Mouse (Mus musculus) liver, postnatal 0 days (tissue): ENCODE measurements around the gene Cyb561d2. TPM values are rescaled to one million over a fixed set of nuclear protein-coding genes. Genes with fewer than 3 reads are reported as not detected.

Experiments
- ATAC-seq: fragments of 200-750 bp; cut with Nextera tagmentation; 2 replicates; pipeline ENCODE4 v1.8.0; 2017; ENCODE audit warnings: mild to moderate bottlenecking, moderate library complexity
- DNase-seq: peaks from one replicate; pipeline ENCODE4 v3.0.0-alpha.2; 2016
- H3K27ac ChIP-seq: fragments of 300-500 bp; sonication (generic); 2 replicates; pipeline ENCODE4 v1.5.1; 2014; ENCODE audit warnings: antibody characterized with exemption, moderate library complexity, mild to moderate bottlenecking, low read depth
- H3K27me3 ChIP-seq: fragments of 300-500 bp; sonication (generic); 2 replicates; pipeline ENCODE4 v1.6.1; 2014; ENCODE audit warnings: low read length, control low read depth, mixed read lengths; ENCODE audit not compliant: insufficient read depth
- H3K36me3 ChIP-seq: fragments of 300-500 bp; sonication (generic); replicated peaks from 2 replicates; pipeline ENCODE4 v1.6.1; 2014; ENCODE audit warnings: mild to moderate bottlenecking, control low read depth, low read length, moderate library complexity, mixed read lengths; ENCODE audit not compliant: insufficient read depth
- H3K4me1 ChIP-seq: fragments of 300-500 bp; sonication (generic); 2 replicates; pipeline ENCODE4 v1.6.1; 2014; ENCODE audit warnings: antibody characterized with exemption, mild to moderate bottlenecking, control low read depth; ENCODE audit not compliant: insufficient read depth
- H3K4me2 ChIP-seq: fragments of 300-500 bp; sonication (generic); 2 replicates; pipeline ENCODE4 v1.6.1; 2014; ENCODE audit warnings: low read depth, mild to moderate bottlenecking, low read length, moderate library complexity, mixed read lengths
- H3K4me3 ChIP-seq: fragments of 300-500 bp; sonication (generic); 2 replicates; pipeline ENCODE4 v1.5.1; 2014; ENCODE audit warnings: low read depth, low read length
- H3K9ac ChIP-seq: fragments of 300-500 bp; sonication (generic); replicated peaks from 2 replicates; pipeline ENCODE4 v1.6.1; 2014; ENCODE audit warnings: mild to moderate bottlenecking, moderate library complexity
- H3K9me3 ChIP-seq: fragments of 300-500 bp; sonication (generic); 2 replicates; pipeline ENCODE4 v1.6.1; 2016; ENCODE audit warnings: mild to moderate bottlenecking, control low read depth, low read length, mixed read lengths
- CTCF ChIP-seq: sonication (generic); IDR thresholded peaks from 2 replicates; pipeline ENCODE4 v1.5.1; 2016; ENCODE audit warnings: antibody characterized with exemption, low read depth
- EP300 ChIP-seq: IDR thresholded peaks from 2 replicates; pipeline ENCODE4 v1.6.1; 2016; ENCODE audit warnings: antibody characterized with exemption, low read depth, mild to moderate bottlenecking
- WGBS: fragments of 180-500 bp; shearing (Covaris S2); extraction: QIAGEN DNeasy Blood & Tissue Kit; methylation state at CpG from one replicate; pipeline ENCODE4 v1.1.7; 2014; ENCODE audit not compliant: insufficient replicate concordance; 5-methylcytosine and 5-hydroxymethylcytosine counted together
- polyA plus RNA-seq: library from polyadenylated mRNA; unstranded; fragments of >200 nt; fragmentation: Nextera tagmentation; extraction: Ambion mirVana; gene quantifications from 2 replicates; pipeline ENCODE4 v1.2.1, GENCODE M21; 2015

The Cyb561d2 gene
- polyA plus RNA-seq, 1 experiment from 2014 or later, result 18.5 TPM

DNA sequence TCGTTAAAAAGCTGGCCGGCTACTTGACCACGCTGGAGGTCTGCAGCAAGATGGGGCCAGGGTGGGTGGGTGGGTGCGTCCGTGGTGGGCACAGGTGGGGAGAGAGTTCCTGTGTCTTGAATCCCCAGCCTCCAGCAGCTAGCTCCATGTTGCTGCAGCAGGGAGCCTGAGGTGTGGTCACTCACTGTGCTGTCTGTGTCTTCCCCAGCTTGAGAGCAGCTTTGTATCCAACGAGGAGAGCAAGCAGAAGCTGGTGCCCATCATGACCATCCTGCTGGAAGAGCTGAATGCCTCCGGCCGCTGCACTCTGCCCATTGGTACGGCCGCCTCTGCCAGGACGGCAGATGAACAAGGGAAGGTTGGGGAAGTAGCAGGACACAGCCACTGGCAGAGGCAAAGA is 1.3 kb upstream of the Cyb561d2 start:
- Histone ChIP-seq H3K9ac (no peak overlapping the region), H3K4me2 (no peak overlapping the region), H3K4me1 (peaks cover 27% of the 10 kb centered on the region), H3K4me3 (no peak overlapping the region), H3K27me3 (no peaks in the 10 kb centered on the region), H3K9me3 (no peaks in the 10 kb centered on the region), H3K27ac (no peak overlapping the region), H3K36me3 (peaks cover 21% of the 10 kb centered on the region)
- no peak for ATAC-seq
- TF ChIP-seq CTCF (no peak), EP300 (no peak)
- 83% methylated on average over 11 of the region's 11 CpGs for WGBS
- DNase-seq, result no peak

GRCm38 (mm10) chr9:107542721-107543120 is 728 bp upstream of the Cyb561d2 start:
- ATAC-seq, result no peak
- no peaks in the 10 kb centered on the region for H3K27me3 ChIP-seq
- H3K36me3 ChIP-seq, result peaks cover 27% of the 10 kb centered on the region
- no peak for DNase-seq
- peaks cover 27% of the 10 kb centered on the region for H3K4me1 ChIP-seq
- no peak overlapping the region for H3K27ac ChIP-seq
- no peak for TF ChIP-seq EP300
- no peak for TF ChIP-seq CTCF
- peak overlapping the region; percentile 80 for H3K4me3 ChIP-seq
- peak overlapping the region; percentile 96 for H3K4me2 ChIP-seq
- H3K9me3 ChIP-seq, result no peaks in the 10 kb centered on the region
- peak overlapping the region; percentile 64 for H3K9ac ChIP-seq
- 49% methylated on average over 8 of the region's 8 CpGs for WGBS

DNA sequence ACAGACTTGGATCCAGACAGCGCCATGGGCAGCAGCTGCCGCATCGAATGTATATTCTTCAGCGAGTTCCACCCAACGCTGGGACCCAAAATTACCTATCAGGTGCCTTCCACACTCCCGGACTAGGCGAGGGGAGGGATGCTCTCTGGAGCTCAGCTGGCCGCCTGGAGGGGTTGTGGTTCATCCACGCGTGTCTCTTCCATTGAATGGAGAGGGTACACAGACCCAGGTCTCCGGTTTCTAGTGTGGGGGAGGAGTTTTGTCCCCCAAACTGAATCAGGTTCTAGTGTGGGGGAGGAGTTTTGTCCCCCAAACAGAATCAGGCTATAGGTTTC is 326 bp upstream of the Cyb561d2 start:
- DNase-seq (no peak), ATAC-seq (peak; percentile 14)
- Histone ChIP-seq H3K9me3 (no peaks in the 10 kb centered on the region), H3K4me3 (peak overlapping the region; percentile 80), H3K4me2 (peak overlapping the region; percentile 96), H3K9ac (peak overlapping the region; percentile 64), H3K36me3 (peaks cover 30% of the 10 kb centered on the region), H3K4me1 (peaks cover 25% of the 10 kb centered on the region), H3K27ac (peak overlapping the region; percentile 68), H3K27me3 (no peaks in the 10 kb centered on the region)
- TF ChIP-seq EP300, result no peak
- TF ChIP-seq CTCF, result no peak
- under 1% methylated on average over 11 of the region's 11 CpGs for WGBS

DNA sequence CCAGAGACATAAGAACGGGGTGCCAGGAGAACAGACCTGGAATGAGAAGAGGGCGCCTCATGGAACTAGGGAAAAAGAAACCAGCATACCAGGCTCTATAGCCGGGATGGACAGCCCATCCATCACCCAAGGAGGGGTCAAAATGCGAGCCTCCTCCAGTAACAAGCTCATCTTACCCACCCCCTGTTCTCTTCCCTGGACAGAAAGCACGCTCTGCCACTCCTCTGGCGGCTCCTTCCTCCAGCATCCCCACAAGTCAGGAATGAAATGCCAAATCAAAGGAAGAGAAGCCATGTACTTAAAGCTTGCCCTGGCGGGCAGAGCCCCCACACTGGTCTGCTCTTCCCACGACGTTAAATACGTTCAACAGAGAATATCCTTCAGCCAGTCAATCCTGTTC is 988 bp downstream of the Cyb561d2 start:
- Histone ChIP-seq H3K27ac (no peak overlapping the region), H3K27me3 (no peaks in the 10 kb centered on the region), H3K9me3 (no peaks in the 10 kb centered on the region), H3K4me3 (no peak overlapping the region), H3K4me1 (peaks cover 28% of the 10 kb centered on the region), H3K9ac (no peak overlapping the region), H3K36me3 (peaks cover 30% of the 10 kb centered on the region), H3K4me2 (peak overlapping the region; percentile 96)
- 50% methylated on average over 10 of the region's 10 CpGs for WGBS
- TF ChIP-seq EP300 (no peak), CTCF (no peak)
- DNase-seq, result no peak
- no peak for ATAC-seq

GRCm38 (mm10) chr9:107540420-107540819 is 1.6 kb downstream of the Cyb561d2 start:
- H3K4me1 ChIP-seq, result peaks cover 33% of the 10 kb centered on the region
- H3K9me3 ChIP-seq, result no peaks in the 10 kb centered on the region
- 66% methylated on average over 4 of the region's 4 CpGs for WGBS
- ATAC-seq (no peak), DNase-seq (no peak)
- TF ChIP-seq CTCF (0 out of 2 replicates have a peak, but pooled peaks have one; percentile 4), EP300 (no peak)
- H3K9ac ChIP-seq, result no peak overlapping the region
- H3K36me3 ChIP-seq, result peaks cover 30% of the 10 kb centered on the region
- H3K27me3 ChIP-seq, result no peaks in the 10 kb centered on the region
- H3K27ac ChIP-seq, result no peak overlapping the region
- H3K4me2 ChIP-seq, result no peak overlapping the region
- H3K4me3 ChIP-seq, result no peak overlapping the region

DNA sequence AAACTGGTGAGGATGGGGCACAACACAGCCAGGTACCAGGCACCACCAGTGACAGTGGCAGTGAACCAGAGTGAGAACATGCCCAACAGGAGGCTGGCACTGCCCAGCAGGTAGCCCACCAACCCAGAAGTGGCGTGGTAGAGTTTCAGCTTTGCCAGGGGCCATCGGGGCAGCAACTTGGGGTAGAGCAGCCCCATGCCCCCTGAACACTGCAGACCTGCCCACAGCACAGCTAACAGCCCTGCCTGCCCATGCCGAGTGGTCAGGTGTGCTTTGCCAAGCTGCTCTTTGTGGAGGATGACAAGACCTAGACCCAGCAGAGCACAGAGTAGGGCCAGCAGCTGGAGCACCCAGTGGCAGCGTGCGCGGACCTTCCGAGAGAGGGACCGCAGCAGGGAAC is 2.1 kb downstream of the Cyb561d2 start:
- H3K4me1 ChIP-seq, result peaks cover 38% of the 10 kb centered on the region

GRCm38 (mm10) chr9:107538711-107539110 is 3.3 kb downstream of the Cyb561d2 start:
- H3K4me3 ChIP-seq, result no peak overlapping the region
- no peak overlapping the region for H3K9ac ChIP-seq
- ATAC-seq, result no peak
- H3K9me3 ChIP-seq, result no peaks in the 10 kb centered on the region
- no peak for DNase-seq
- no peak overlapping the region for H3K27ac ChIP-seq
- peaks cover 27% of the 10 kb centered on the region for H3K36me3 ChIP-seq
- no peak overlapping the region for H3K4me2 ChIP-seq
- TF ChIP-seq CTCF, result no peak
- TF ChIP-seq EP300, result no peak
- peaks cover 41% of the 10 kb centered on the region for H3K4me1 ChIP-seq
- no peaks in the 10 kb centered on the region for H3K27me3 ChIP-seq
- 83% methylated on average over 3 of the region's 3 CpGs for WGBS

More for the DNA sequence above, 2.1 kb downstream of the Cyb561d2 start:
- WGBS, result 92% methylated on average over 8 of the region's 8 CpGs
- no peak overlapping the region for H3K27ac ChIP-seq
- H3K9me3 ChIP-seq, result no peaks in the 10 kb centered on the region
- DNase-seq (no peak), ATAC-seq (no peak)
- H3K4me3 ChIP-seq, result no peak overlapping the region
- no peaks in the 10 kb centered on the region for H3K27me3 ChIP-seq
- TF ChIP-seq EP300, result no peak
- peaks cover 27% of the 10 kb centered on the region for H3K36me3 ChIP-seq
- H3K4me2 ChIP-seq, result no peak overlapping the region
- no peak overlapping the region for H3K9ac ChIP-seq
